ENCODE assay signal across 8 mouse cellular contexts in genomic region chr5:116453401-116453851, GRCm38 (mm10). TPM values are rescaled to one million over a fixed set of nuclear protein-coding genes. Genes with fewer than 3 reads are reported as not detected.
DNase-seq lines count a peak whose midpoint lies in the region; ATAC-seq and TF ChIP-seq lines count a peak whose summit lies in the region.

No protein-coding gene starts in this region.

- peak overlapping the region; percentile 38 for H3K4me3 ChIP-seq in embryonic facial prominence, embryonic 13.5 days
- peak overlapping the region; percentile 44 to 66 for H3K4me3 ChIP-seq in heart, embryonic 14.5 days (ENCODE audit: control insufficient read depth in 1 of 2, insufficient read depth in 1 of 2, low read depth in 1 of 2, low read length in 2 of 2)
- H3K4me3 ChIP-seq in lung, postnatal 0 days (ENCODE audit: low read depth, low read length) = peak overlapping the region; percentile 35

- H3K27ac ChIP-seq in embryonic facial prominence, embryonic 13.5 days = no peak overlapping the region
- H3K27ac ChIP-seq in heart, embryonic 14.5 days (replicated peaks in 1 of 2; ENCODE audit: control insufficient read depth in 1 of 2, insufficient read depth in 1 of 2, low read depth in 2 of 2, low read length in 2 of 2) = 0 out of 4 replicates have a peak overlapping the region, but pooled peaks have one; percentile 14 to 41
- no peak overlapping the region for H3K27ac ChIP-seq in lung, postnatal 0 days (ENCODE audit: low read length)

- peak; percentile 81 for DNase-seq in 3T3-L1 (ENCODE audit: low read depth, low spot score)
- DNase-seq in adrenal gland, postnatal 10 days = peak; percentile 87
- DNase-seq in kidney, postnatal 14 days = peak; percentile 76
- DNase-seq in lung, postnatal 0 days (ENCODE audit: low spot score) = peak; percentile 86
- DNase-seq in retina, postnatal 1 day = peak; percentile 84
- no peak for DNase-seq in spleen, adult 12 weeks (ENCODE audit: low spot score)

- TF ChIP-seq CTCF in lung, postnatal 0 days (IDR thresholded peaks at IDR 0.05) = peak; percentile 82

- H3K27me3 ChIP-seq in embryonic facial prominence, embryonic 13.5 days = peaks cover 15% of the 10 kb centered on the region
- H3K27me3 ChIP-seq in heart, embryonic 14.5 days (ENCODE audit: control insufficient read depth, insufficient read depth, low read length) = no peaks in the 10 kb centered on the region
- H3K27me3 ChIP-seq in lung, postnatal 0 days (replicated peaks; ENCODE audit: insufficient read depth, low read length) = no peaks in the 10 kb centered on the region

- no peak for ATAC-seq in embryonic facial prominence, embryonic 13.5 days (ENCODE audit: insufficient number of reproducible peaks, insufficient read depth, low FRiP score, low TSS enrichment, low read depth)
- ATAC-seq in heart, embryonic 14.5 days (ENCODE audit: insufficient number of reproducible peaks, insufficient read depth, low FRiP score, low read depth) = 0 out of 2 replicates have a peak, but pooled peaks have one; percentile 15
- ATAC-seq in lung, postnatal 0 days = peak; percentile 50

- peaks cover 12% of the 10 kb centered on the region; the same call in 1 of the 2 replicates for H3K4me1 ChIP-seq in embryonic facial prominence, embryonic 13.5 days
- peaks cover 18 to 20% of the 10 kb centered on the region in 2 experiments for H3K4me1 ChIP-seq in heart, embryonic 14.5 days (ENCODE audit: control insufficient read depth in 2 of 2, insufficient read depth in 2 of 2, low read length in 2 of 2)
- no peaks in the 10 kb centered on the region for H3K4me1 ChIP-seq in lung, postnatal 0 days (ENCODE audit: insufficient read depth, low read depth, low read length)

- no peak for TF ChIP-seq EP300 in lung, postnatal 0 days (IDR thresholded peaks at IDR 0.05)

- H3K9ac ChIP-seq in embryonic facial prominence, embryonic 13.5 days = peak overlapping the region; percentile 63
- peak overlapping the region; percentile 73 for H3K9ac ChIP-seq in heart, embryonic 14.5 days (ENCODE audit: low read length)
- H3K9ac ChIP-seq in lung, postnatal 0 days (replicated peaks; ENCODE audit: low read depth) = peak overlapping the region; percentile 43

- peak overlapping the region; percentile 62 for H3K4me2 ChIP-seq in embryonic facial prominence, embryonic 13.5 days
- H3K4me2 ChIP-seq in heart, embryonic 14.5 days (ENCODE audit: low read length) = peak overlapping the region; percentile 75
- H3K4me2 ChIP-seq in lung, postnatal 0 days (replicated peaks; ENCODE audit: low read depth, low read length) = peak overlapping the region; percentile 66

- 2% methylated on average over 26 of the region's 27 CpGs for WGBS in embryonic facial prominence, embryonic 13.5 days
- 1% methylated on average over 27 of the region's 27 CpGs for WGBS in heart, embryonic 14.5 days
- WGBS in lung, postnatal 0 days = 2% methylated on average over 27 of the region's 27 CpGs

- H3K36me3 ChIP-seq in embryonic facial prominence, embryonic 13.5 days = no peaks in the 10 kb centered on the region
- H3K36me3 ChIP-seq in heart, embryonic 14.5 days (ENCODE audit: control insufficient read depth, insufficient read depth, low read length) = no peaks in the 10 kb centered on the region
- no peaks in the 10 kb centered on the region for H3K36me3 ChIP-seq in lung, postnatal 0 days (ENCODE audit: insufficient read depth, low read length)

- H3K9me3 ChIP-seq in embryonic facial prominence, embryonic 13.5 days = no peaks in the 10 kb centered on the region
- H3K9me3 ChIP-seq in heart, embryonic 14.5 days (ENCODE audit: control insufficient read depth, low read length) = no peaks in the 10 kb centered on the region
- no peaks in the 10 kb centered on the region for H3K9me3 ChIP-seq in lung, postnatal 0 days (ENCODE audit: low read length)

RNA-seq across cellular contexts. Expression of gene Hspb8, which starts 30.8 kb away (rescaled TPM):
- total RNA-seq in adrenal gland, postnatal 10 days (2021) = 10 to 100 TPM; 39.3 to 41.3 TPM
- polyA plus RNA-seq in embryonic facial prominence, embryonic 13.5 days (2015; fragmentation: Nextera tagmentation; extraction: Ambion mirVana) = 8.4 and 11.0 TPM in 2 replicates
- 30.4 and 31.7 TPM in 2 replicates for polyA plus RNA-seq in heart, embryonic 14.5 days (2014; fragmentation: Nextera tagmentation; extraction: Ambion mirVana)
- 22.2 and 23.6 TPM in 2 replicates for polyA plus RNA-seq in lung, postnatal 0 days (2015; fragmentation: Nextera tagmentation; extraction: Ambion mirVana)

Comparison
In these comparisons a context has a peak if more than half of its experiments do, and no peak if none do; other contexts are left out.
1. H3K27ac ChIP-seq: peak in heart, embryonic 14.5 days (2 of 2); none in embryonic facial prominence, embryonic 13.5 days (single experiment) and lung, postnatal 0 days (single experiment).
2. Peak in every context shown above with its lines, with median percentiles within 50 percentile points of each other: H3K4me2 ChIP-seq, H3K4me3 ChIP-seq and H3K9ac ChIP-seq.